Mouse (Mus musculus): ENCODE measurements around the gene Srebf2. TPM values are rescaled to one million over a fixed set of nuclear protein-coding genes. Genes with fewer than 3 reads are reported as not detected.

Gene Srebf2
- total RNA-seq, 1 experiment from 2014 or later = 64.3 TPM

DNA sequence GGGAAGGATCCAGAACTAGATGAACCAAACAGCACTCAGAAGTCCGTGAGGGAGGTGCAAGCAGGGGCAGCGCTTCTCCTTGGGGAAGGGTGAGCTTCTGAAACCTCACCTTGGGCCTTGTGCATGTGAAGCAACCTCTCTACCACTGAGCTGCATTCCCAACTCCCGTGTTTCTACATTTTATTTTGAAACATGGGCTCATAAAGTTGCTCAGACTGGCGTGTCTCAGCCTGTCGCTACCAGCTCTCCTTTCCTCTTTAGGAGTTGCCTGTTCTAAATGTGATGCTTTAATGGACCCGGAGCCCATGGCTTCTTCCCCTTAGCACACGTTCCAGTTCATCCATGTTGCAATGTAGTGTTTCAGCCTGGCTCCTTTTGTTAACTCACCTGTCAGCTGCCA, 5.5 kb downstream of the Srebf2 start:
- ATAC-seq (replicated peaks; ENCODE audit: low read depth, poor library complexity, severe bottlenecking) = no peak

DNA sequence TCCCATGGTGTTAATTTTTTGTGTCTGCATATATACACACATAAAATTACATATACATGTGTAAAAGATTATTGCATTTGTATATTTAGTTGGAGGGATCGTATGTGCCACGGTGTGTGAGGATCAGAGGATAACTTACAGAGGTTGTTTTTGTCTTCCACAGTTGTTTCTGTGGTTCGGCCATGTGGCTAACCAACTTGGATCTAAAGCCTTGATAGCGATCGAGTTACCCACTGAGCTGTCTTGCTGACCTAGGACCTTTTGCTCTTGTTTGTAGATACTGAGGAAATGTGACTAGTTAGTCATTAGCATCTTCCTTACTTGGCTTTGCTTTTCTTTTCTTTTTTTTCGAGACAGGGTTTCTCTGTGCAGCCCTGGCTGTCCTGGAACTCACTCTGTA, 9.3 kb downstream of the Srebf2 start:
- no peak for ATAC-seq (replicated peaks; ENCODE audit: low read depth, poor library complexity, severe bottlenecking)

DNA sequence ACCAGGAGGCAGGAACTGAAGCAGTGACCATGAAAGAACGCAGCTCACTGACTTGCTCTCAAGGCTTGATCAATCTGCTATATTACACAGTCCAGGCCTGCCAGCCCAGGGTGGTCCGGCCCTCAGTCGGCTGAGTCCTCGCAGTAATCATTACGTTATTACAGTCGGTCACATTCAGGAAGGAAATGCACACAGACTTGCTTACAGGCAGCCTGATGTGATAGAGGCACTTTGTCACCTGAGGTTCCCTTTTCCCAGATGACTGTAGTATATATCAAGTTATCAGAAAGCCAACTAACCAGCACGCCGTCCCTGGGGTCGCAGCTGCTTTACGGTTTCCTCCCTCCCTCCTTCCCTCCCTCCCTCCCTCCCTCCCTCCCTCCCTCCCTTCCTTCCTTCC, 9.9 kb downstream of the Srebf2 start:
- ATAC-seq (replicated peaks; ENCODE audit: low read depth, poor library complexity, severe bottlenecking) = peak; percentile 75

DNA sequence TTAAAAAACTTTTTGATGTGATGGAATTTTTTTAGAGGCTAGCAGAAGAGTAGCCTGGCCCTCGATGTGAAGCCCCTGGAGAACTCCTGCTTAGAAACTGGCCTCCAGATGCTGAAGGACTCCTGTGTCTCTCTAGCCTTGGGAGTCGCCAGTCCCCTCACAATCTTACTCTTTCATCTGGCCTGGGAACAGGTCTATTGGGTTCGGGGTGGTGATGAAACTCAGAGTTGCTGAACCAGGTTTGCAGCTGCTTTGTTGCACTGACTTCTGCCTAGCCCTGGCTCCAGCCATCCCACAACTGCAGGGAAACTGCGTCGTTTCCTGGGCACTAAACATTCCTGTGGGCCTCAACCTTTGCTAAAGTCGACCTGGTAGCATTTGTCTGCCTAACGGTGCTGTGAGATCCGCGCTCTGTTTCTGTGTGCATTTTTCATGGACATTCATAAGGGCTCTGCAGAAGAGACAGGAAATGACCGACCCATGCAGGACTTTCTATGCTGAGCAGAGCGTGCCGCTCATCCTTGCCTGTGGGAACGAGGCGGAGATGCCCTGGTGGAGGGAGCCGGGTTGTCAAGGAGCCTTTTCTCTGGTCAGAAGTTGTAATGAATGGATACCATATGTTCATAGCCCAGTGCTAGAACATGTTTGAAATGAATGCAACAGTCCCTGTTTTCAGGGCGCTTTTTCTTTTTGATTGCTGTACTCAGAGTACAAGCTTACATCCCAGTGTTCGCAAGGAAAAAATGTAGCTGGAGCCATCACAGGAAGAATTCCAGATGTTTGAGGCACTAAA, 11.5 kb downstream of the Srebf2 start:
- ATAC-seq (replicated peaks; ENCODE audit: low read depth, poor library complexity, severe bottlenecking) = no peak

DNA sequence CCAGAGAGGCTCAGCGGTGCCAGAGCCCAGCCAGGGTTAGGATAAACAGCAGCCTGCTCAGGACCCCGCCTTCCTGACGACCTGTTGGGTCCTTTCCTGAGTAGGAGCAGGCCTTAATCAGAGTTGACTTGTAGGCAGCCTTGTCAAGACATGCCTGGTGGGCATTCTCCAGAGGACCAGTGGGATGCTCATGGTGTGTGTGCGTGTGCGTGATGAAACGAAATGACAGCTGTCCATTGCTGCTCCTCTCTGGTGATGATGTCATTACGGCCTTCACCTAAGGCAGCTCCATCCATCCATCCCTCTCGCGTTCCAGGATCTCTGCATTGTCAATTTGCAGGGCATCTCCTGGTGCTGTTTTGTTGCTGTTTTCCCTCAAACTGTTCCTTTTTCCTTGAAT, 12.5 kb downstream of the Srebf2 start:
- no peak for ATAC-seq (replicated peaks; ENCODE audit: low read depth, poor library complexity, severe bottlenecking)

DNA sequence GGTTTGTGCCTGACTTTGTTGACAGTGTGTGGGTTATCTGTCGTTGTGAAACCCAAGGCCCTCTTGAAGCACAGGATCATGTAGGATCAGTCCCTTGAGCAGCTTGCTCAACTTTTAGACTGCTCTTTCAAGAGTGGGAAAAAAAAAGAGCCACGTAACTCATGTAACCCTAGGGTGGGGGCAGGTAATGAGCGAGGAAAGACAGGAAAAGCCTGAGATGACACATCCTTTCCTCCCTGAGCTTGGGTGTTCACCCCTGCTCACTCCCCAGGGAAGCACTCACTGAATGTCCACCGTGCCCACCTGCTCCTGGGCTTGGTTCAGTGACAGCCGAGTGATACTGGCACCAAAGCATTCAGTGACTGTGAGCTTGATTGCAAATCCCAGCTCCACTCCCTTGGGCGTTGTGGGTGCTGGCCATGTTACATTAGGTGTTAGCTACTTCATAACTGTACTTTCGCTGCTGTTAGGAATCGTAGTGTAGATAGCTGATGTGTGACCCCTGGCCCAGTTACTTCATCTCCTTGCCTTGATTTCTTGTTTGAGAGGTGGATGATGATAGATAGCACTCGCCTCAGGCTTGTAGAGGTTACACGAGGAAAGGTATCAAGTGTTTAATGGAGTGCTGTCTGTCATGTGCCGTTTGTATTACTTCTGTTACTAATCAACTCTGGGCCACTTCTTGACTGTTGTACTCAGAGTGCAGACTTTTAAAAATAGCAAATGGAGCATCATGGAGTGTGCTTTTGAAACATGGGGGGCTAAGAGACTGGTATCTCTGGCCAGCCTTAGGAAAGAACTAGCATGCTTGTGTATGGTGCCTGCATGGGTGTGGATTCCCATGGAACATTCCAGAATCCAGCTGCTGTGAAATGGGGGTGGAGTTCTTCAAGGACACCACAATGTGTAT, 14.0 kb downstream of the Srebf2 start:
- ATAC-seq (replicated peaks; ENCODE audit: low read depth, poor library complexity, severe bottlenecking) = no peak

DNA sequence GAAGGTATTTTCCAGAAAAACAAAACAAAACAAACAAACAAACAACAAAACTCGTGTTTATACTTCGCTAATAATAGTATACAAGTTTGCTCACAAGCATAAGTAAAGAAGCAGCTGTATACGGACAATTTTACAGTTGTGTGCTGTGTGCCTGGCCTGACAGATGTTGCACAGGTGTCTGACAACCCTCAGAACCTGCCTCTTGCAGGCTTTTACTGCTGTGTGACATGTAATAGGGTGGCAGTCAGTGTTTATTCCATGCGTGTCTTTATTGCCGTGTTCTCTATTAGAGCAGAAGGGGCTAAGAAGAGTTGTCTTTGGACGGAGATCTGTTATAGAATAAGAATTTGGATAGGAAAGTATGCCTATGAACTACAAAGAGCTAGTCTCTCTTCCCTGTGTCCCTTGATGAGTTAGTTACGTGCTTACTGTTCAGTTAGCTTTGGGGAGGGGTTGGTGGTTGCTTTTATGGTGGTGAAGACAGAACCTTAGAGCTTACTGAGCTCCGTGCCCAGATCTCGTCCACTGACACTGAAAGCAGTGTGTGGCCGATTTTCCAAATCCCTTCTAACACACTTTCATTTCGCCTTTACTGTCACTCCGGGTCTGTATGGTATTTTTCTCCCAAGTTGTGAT, 15.1 kb downstream of the Srebf2 start:
- ATAC-seq (replicated peaks; ENCODE audit: low read depth, poor library complexity, severe bottlenecking) = no peak

DNA sequence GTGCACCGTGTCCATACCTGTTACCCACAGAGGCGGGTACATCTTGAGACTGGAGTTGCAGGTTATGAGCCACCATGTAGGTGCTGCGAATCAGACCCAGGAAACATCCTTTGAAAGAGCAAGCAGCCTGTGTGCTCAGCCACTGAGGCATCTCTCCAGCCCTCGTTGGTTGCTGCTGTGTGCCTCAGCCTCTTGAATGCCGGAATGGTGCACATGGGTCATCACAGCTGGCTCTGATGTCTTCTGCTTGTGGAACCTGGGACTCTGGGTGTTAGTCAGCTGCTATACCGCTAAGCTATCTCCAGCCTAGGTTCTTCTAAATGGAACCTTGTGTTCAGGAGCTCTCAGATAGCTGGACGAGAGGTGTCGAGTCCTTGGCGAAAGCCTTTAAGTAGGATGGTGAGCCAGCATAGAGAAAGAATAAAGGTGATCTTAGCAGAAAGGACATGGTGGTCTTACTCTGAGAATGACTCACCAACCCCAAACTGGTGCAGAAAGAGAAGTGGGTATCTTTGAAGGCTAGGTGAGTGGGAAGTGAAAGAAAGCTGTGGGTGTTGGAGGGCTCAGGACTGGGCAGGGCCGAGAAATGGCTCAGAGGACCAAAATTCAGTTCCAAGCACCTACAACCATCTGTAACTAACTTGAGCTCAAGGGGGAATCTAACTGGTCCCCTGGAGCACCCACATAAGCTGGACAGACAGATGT, 16.5 kb downstream of the Srebf2 start:
- peak; percentile 20 for ATAC-seq (replicated peaks; ENCODE audit: low read depth, poor library complexity, severe bottlenecking)

DNA sequence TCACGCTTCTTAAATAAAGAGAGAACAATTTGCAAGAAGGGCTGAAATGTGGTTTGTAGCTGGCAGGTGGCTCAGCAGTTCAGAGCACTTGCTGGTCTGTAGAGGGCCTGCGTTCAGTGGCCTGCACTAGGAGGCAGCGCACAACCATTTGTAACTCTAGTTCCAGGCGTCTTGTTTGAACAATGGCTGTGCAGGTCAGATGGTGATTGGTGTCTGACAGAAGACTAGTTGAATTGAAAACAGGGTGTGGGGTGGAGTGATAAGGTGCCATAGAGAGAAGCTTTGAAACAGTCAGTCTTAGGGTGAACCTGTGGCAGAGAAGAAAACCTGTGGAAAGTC, 17.0 kb downstream of the Srebf2 start:
- peak; percentile 27; the same call in 1 of the 2 replicates for ATAC-seq (replicated peaks; ENCODE audit: low read depth, poor library complexity, severe bottlenecking)

DNA sequence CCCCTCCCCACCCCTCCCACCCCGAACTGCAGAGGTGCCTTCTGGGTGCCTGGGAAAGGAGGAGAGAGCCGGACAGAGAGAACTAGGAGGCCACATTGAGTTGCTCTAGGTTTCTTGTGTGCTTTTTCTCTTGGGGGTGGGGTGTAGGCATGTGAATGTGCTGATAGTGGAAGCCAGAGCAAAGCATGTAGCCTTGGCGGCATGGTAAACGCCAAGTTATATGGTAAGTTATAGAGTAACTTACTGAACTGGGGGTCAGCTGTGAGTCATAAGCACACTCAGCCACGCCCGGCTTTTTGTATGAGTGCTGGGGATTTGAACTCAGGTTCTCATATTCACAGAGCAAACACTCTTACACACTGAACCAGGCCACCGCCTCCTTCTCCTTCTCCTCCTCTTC, 17.5 kb downstream of the Srebf2 start:
- no peak for ATAC-seq (replicated peaks; ENCODE audit: low read depth, poor library complexity, severe bottlenecking)

DNA sequence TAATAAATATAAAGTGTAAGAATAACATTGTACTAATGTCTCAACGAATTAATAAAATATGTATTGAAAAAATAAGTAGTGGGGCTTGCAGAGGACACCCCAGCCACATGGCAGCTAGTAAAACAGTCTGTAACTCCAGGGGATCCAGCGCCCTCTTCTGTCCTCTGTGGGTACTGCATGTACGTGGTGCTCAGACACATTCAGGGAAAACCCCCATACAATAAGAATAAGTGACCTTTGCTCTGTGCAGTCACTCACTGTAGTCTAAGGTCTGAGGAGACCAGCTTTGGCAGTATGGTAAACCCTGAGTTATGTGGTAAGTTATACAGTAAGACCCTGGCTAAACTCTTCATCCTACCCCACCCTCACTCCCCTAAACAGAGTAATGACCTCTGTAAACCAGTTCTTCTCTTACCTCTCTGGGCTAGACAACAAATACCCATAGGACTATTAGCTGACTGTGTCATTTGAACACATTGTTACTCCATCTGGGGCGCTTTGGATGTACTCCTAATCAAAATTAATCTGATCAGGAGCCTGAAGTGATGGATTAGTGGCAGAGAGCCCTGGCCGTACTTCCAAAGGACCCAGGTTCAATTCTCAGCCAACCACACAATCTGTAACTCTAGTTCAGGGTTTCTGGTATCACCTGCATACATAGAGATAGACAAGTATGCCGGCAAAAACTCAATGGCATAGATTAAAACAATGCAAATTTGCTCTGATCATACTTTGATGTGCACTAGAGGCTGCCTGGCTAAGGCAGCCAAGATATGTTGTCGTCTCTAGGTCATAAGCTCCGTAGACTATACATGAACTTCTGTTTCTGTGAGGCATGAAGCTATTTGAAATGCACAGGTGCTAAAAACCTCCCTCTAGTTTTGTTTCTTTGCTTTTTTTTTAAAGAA, 18.6 kb downstream of the Srebf2 start:
- peak; percentile 62 for ATAC-seq (replicated peaks; ENCODE audit: low read depth, poor library complexity, severe bottlenecking)

DNA sequence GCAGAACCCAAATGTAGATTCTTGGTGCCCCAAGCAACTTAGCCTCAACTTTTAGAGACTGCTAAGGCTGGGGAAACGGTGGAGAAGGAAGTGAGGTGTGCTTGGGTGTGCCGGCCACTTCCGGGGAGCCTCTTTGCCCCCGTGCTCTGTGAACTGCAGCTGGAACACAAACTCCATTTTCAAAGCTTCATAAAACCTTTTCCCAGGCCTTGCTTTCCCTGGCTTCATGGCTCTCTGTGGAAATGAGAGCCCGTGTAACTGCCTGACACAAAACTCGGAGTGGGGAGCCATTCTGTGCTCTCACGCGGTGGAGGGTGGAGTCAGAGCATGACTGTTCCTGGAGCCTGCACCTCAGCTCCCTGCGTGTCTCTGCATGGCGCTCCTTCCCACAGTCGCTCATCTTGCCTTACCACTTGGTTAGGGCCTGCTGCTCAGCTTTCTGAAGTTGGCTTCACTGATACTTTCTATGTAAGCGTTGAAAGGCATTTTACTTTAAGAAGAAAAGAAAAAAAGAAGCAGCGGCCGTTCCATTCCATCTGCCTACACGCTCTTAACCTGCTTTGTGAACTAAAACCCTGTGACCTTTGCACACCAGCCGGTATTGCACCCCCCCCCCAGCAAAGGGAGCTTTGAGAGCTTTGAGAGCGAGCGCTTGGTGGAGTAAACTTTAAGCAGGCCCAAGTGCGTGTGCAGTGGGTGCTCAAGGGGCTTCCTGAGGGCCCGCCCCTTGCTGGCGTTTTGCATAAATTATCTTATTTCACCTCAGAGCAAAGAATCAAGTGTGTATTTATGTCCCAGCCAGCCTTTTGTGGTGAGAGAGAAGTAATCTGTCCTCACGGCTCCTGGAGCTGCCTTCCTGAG, 19.5 kb downstream of the Srebf2 start:
- ATAC-seq (replicated peaks; ENCODE audit: low read depth, poor library complexity, severe bottlenecking) = 0 out of 2 replicates have a peak, but pooled peaks have one; percentile 38

DNA sequence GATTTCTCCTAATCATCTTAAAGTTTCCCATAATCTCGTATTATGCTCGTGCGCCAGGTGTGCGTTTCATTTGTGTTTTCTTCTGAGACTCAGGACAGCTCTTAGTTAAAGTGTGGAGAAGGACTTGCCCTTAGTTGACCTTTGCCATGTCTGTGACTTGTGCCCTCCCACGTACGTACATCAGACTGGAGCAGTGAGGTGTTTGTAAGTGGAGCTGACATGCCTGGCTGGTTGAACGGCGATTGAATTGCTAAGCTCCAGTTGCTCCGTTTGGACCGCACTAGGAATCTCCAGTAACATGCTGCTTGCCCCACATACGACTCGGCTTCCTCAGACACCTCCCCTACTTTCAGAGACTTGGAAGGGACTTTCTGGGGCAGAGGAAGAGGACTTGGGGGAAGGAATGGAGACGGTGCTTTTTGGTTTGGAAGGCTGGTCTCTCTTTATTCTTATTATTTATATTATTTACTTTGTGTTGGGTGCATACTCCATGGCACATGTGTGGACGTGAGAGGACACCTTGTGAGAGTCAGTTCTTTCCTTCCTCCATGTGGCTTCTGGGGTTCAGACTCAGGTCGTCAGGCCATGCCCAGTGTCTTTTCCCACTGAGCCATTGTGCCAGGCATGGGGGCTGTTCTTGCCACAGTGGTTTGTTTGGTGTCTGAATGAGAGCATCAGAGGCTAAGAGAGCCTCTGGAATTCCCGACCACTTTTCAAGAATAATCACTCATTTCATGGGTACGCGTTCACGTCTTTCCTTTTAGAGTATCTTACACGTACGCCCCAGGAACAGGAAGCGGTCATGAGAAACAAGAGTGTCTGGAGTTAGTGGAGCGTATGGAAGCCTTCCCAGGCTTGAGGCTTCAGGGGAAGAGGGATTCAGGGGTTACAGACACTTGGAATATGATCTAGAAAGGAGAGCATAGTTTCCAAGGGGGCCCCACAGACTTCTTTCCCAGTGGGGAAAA, 20.5 kb downstream of the Srebf2 start:
- no peak for ATAC-seq (replicated peaks; ENCODE audit: low read depth, poor library complexity, severe bottlenecking)

DNA sequence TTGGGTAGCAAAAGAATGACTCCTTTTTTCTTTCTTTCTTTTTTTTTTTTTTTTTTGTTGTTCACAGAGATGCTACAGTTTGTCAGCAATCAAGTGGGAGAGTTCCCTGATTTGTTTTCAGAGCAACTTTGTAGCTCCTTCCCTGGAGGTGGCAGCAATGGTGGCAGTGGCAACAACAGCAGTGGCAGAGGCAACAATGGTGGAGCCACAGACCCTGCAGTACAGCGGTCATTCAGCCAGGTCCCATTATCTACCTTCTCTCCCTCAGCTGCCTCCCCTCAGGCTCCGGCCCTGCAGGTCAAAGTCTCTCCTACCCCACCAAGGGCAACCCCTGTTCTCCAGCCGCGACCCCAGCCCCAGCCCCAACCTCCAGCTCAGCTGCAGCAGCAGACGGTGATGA, 22.7 kb downstream of the Srebf2 start:
- ATAC-seq (replicated peaks; ENCODE audit: low read depth, poor library complexity, severe bottlenecking) = no peak

DNA sequence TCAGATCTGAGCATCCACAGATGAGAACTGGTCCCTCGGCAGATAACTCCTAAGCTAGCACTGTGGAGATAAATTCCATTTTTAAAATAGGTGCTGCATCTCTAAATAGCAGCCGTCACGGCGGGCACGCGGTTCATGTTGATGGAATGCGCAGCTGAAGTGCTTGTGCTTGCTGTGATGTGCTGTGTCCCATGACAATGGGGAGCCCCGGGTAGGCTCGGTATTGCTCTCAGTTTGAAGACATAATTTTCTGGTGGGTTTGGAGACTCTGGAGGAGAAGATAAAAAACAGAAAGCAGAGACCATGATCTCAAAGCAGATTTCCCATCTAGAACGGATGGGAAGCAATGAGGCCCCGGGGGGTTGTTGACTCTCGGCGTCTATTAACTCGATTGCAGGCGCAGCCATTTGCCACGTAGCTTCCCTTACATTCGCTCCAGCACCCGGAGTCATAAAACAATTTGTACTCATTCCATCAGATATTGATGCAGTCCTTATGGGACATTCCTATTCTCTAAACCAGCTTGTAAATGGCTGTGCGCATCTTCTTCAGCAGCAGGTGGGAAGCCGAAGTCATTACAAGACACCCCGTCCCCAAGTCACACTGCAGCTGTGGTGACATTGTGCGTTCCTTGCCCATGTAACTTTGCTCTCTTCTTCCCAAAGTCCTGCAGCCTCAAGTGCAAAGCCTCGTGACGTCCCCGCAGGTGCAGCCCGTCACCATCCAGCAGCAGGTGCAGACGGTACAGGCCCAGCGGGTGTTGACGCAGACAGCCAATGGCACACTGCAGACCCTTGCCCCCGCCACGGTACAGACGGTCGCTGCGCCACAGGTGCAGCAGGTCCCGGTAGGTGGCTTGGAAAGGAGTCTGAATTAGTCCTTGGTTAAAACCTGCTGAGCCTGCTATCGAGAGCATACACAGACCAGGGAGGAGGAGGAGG, 23.7 kb downstream of the Srebf2 start:
- no peak for ATAC-seq (replicated peaks; ENCODE audit: low read depth, poor library complexity, severe bottlenecking)

DNA sequence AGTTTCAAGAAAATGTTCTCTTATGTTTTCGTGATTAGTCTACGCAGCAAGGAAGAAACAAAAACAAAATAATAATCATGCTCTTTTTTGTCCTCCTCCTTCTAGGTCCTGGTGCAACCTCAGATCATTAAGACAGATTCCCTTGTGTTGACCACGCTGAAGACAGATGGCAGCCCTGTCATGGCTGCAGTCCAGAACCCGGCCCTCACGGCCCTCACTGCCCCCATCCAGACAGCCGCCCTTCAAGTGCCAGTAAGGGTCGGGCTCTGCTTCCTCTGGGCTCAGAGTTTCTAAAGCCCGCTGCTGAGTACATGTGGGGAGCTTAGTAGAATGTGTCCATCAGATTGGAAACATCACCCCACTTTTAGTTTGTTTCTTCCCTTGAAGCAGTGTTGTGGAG, 25.7 kb downstream of the Srebf2 start:
- ATAC-seq (replicated peaks; ENCODE audit: low read depth, poor library complexity, severe bottlenecking) = no peak
